Mouse (Mus musculus) megakaryocyte progenitor cell, adult 5-6 weeks (primary cell): ENCODE data around the gene Mapt. TPM values are rescaled to one million over a fixed set of nuclear protein-coding genes. Genes with fewer than 3 reads are reported as not detected.
A peak's percentile ranks its signal among the peaks of the same experiment; 100 is the strongest.

Experiments used
- ATAC-seq: replicated peaks from 2 replicates; pipeline ENCODE4 v1.8.0; 2016; ENCODE audit warnings: mild to moderate bottlenecking, moderate TSS enrichment, inconsistent platforms; ENCODE audit not compliant: poor library complexity
- total RNA-seq, 2 experiments: library from RNA; stranded (forward) in 1 of 2; stranded (reverse) in 1 of 2; fragments of 157-497, 149-512 nt in 1 of 2; fragments of 200-1000 nt in 1 of 2; gene quantifications; 2 replicates each; pipeline versions ENCODE4 v1.2.3 to v1.2.4; 2015 to 2017

Mapt gene
- total RNA-seq, 2 experiments from 2014 or later, result not detected

- no peak for ATAC-seq
Observed at GRCm38 (mm10) chr11:104270452-104270851, 39.3 kb downstream of the Mapt start.

GRCm38 (mm10) chr11:104270876-104271275 is 39.7 kb downstream of the Mapt start:
- ATAC-seq, result no peak

- no peak for ATAC-seq
Observed at GRCm38 (mm10) chr11:104271876-104272275, 40.7 kb downstream of the Mapt start.

GRCm38 (mm10) chr11:104272352-104272751 is 41.2 kb downstream of the Mapt start:
- no peak for ATAC-seq

GRCm38 (mm10) chr11:104275765-104276164 is 44.6 kb downstream of the Mapt start:
- ATAC-seq, result no peak

- peak; percentile 91 for ATAC-seq
Observed at GRCm38 (mm10) chr11:104278222-104278621, 47.0 kb downstream of the Mapt start.

GRCm38 (mm10) chr11:104279049-104279448 is 47.9 kb downstream of the Mapt start:
- no peak for ATAC-seq

- ATAC-seq, result no peak
Observed at GRCm38 (mm10) chr11:104279538-104279937, 48.3 kb downstream of the Mapt start.

GRCm38 (mm10) chr11:104281501-104281900 is 50.3 kb downstream of the Mapt start:
- ATAC-seq, result no peak

- ATAC-seq, result no peak
Observed at GRCm38 (mm10) chr11:104287113-104287512, 55.9 kb downstream of the Mapt start.

GRCm38 (mm10) chr11:104288835-104289198 is 57.6 kb downstream of the Mapt start:
- ATAC-seq, result no peak

GRCm38 (mm10) chr11:104289199-104290031 is 58.2 kb downstream of the Mapt start:
- peak; percentile 74 for ATAC-seq

GRCm38 (mm10) chr11:104292443-104293220 is 61.4 kb downstream of the Mapt start:
- peak; percentile 1; the same call in 1 of the 2 replicates for ATAC-seq

GRCm38 (mm10) chr11:104293241-104293640 is 62.1 kb downstream of the Mapt start:
- peak; percentile 60 for ATAC-seq

GRCm38 (mm10) chr11:104295145-104295544 is 64.0 kb downstream of the Mapt start:
- no peak for ATAC-seq

- no peak for ATAC-seq
Observed at GRCm38 (mm10) chr11:104295656-104296055, 64.5 kb downstream of the Mapt start.

- ATAC-seq, result no peak
Observed at GRCm38 (mm10) chr11:104297671-104298070, 66.5 kb downstream of the Mapt start.

GRCm38 (mm10) chr11:104302628-104303027 is 71.4 kb downstream of the Mapt start:
- peak; percentile 32; the same call in 1 of the 2 replicates for ATAC-seq

GRCm38 (mm10) chr11:104303088-104303960 is 72.1 kb downstream of the Mapt start:
- ATAC-seq, result peak; percentile 62

- no peak for ATAC-seq
Observed at GRCm38 (mm10) chr11:104305711-104306110, 74.5 kb downstream of the Mapt start.

- no peak for ATAC-seq
Observed at GRCm38 (mm10) chr11:104306483-104306882, 75.3 kb downstream of the Mapt start.
